Comparison of ENCODE assay signal across 18 mouse cellular contexts in the genomic region with DNA sequence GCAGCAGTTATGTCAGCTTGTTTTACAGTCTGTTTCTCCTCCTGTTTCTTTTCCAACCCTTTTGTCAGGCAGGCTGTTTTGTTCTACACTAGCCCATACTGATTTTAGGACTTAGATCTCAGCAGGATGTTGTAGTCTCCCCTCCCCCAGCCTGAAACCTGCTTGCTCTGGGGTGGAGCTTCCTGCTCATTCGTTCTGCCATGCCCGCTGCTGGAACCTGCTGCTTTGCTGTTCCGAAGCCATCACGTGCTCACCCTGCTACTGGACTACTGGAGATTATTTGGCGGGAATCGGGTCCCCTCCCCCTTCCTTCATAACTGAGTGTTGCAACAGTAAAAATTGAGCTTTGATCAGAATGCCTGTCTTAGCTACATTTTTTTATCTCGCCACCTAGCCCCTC. TPM values are rescaled to one million over a fixed set of nuclear protein-coding genes. Genes with fewer than 3 reads are reported as not detected.
"Had no signal": no experiment of that assay in that cellular context is flagged by ENCODE, and none has a peak within 500 bp of the region (broad histone marks: within the 10 kb centered on the region; RNA-seq: fewer than 3 reads in every experiment).

No protein-coding gene starts in this region.

RNA-seq across cellular contexts. Expression of gene Vmn1r210, which starts 1.8 kb away (rescaled TPM):
- polyA plus RNA-seq: kidney, embryonic 14.5 days; kidney, postnatal 0 days; large intestine, adult 2 months; limb, embryonic 10.5 days; limb, embryonic 14.5 days; liver, embryonic 11.5 days; liver, embryonic 14.5 days; liver, postnatal 0 days; lung, embryonic 14.5 days; lung, postnatal 0 days; macrophage; midbrain, embryonic 12.5 days; midbrain, embryonic 15.5 days; myocyte; neural tube, embryonic 14.5 days; stomach, embryonic 14.5 days; stomach, postnatal 0 days; thymus, adult 2 months had no signal

RNA-seq across cellular contexts. Expression of gene Vmn1r209, which starts 19.9 kb away (rescaled TPM):
- polyA plus RNA-seq: kidney, embryonic 14.5 days; kidney, postnatal 0 days; large intestine, adult 2 months; limb, embryonic 10.5 days; limb, embryonic 14.5 days; liver, embryonic 11.5 days; liver, embryonic 14.5 days; liver, postnatal 0 days; lung, embryonic 14.5 days; lung, postnatal 0 days; macrophage; midbrain, embryonic 12.5 days; midbrain, embryonic 15.5 days; myocyte; neural tube, embryonic 14.5 days; stomach, embryonic 14.5 days; stomach, postnatal 0 days; thymus, adult 2 months had no signal

RNA-seq across cellular contexts. Expression of gene Vmn1r211, which starts 28.0 kb away (rescaled TPM):
- polyA plus RNA-seq: kidney, embryonic 14.5 days; kidney, postnatal 0 days; large intestine, adult 2 months; limb, embryonic 10.5 days; limb, embryonic 14.5 days; liver, embryonic 11.5 days; liver, embryonic 14.5 days; liver, postnatal 0 days; lung, embryonic 14.5 days; lung, postnatal 0 days; macrophage; midbrain, embryonic 12.5 days; midbrain, embryonic 15.5 days; myocyte; neural tube, embryonic 14.5 days; stomach, embryonic 14.5 days; stomach, postnatal 0 days; thymus, adult 2 months had no signal

RNA-seq across cellular contexts. Expression of gene Vmn1r208, which starts 52.2 kb away (rescaled TPM):
- polyA plus RNA-seq: kidney, embryonic 14.5 days; kidney, postnatal 0 days; large intestine, adult 2 months; limb, embryonic 10.5 days; limb, embryonic 14.5 days; liver, embryonic 11.5 days; liver, embryonic 14.5 days; liver, postnatal 0 days; lung, embryonic 14.5 days; lung, postnatal 0 days; macrophage; midbrain, embryonic 12.5 days; midbrain, embryonic 15.5 days; myocyte; neural tube, embryonic 14.5 days; stomach, embryonic 14.5 days; stomach, postnatal 0 days; thymus, adult 2 months had no signal

RNA-seq across cellular contexts. Expression of gene Vmn1r212, which starts 54.6 kb away (rescaled TPM):
- polyA plus RNA-seq: kidney, embryonic 14.5 days; kidney, postnatal 0 days; large intestine, adult 2 months; limb, embryonic 10.5 days; limb, embryonic 14.5 days; liver, embryonic 11.5 days; liver, embryonic 14.5 days; liver, postnatal 0 days; lung, embryonic 14.5 days; lung, postnatal 0 days; macrophage; midbrain, embryonic 12.5 days; midbrain, embryonic 15.5 days; myocyte; neural tube, embryonic 14.5 days; stomach, embryonic 14.5 days; stomach, postnatal 0 days; thymus, adult 2 months had no signal
